Mouse (Mus musculus): ENCODE data around the gene Synrg. TPM values are rescaled to one million over a fixed set of nuclear protein-coding genes. Genes with fewer than 3 reads are reported as not detected.

Synrg gene
- polyA plus RNA-seq, 1 experiment from 2014 or later = 34.2 TPM

Other genes with a start within 250 kb of the Synrg start
- 0.43 TPM in 1 of 2 replicates, not detected in the other for gene Wfdc21, start 217.5 kb upstream of the Synrg start, polyA plus RNA-seq (2015; fragmentation: Nextera tagmentation; extraction: Ambion mirVana)
- gene Heatr6, start 210.7 kb upstream of the Synrg start, polyA plus RNA-seq (2015; fragmentation: Nextera tagmentation; extraction: Ambion mirVana) = 41.7 and 44.5 TPM in 2 replicates
- gene Hnf1b, start 114.4 kb upstream of the Synrg start, polyA plus RNA-seq (2015; fragmentation: Nextera tagmentation; extraction: Ambion mirVana) = 0.10 TPM in 1 of 2 replicates, not detected in the other
- gene Ddx52, start 22.4 kb upstream of the Synrg start, polyA plus RNA-seq (2015; fragmentation: Nextera tagmentation; extraction: Ambion mirVana) = 33.0 and 34.6 TPM in 2 replicates
- 8.2 and 9.1 TPM in 2 replicates for gene Dusp14, start 104.8 kb downstream of the Synrg start, polyA plus RNA-seq (2015; fragmentation: Nextera tagmentation; extraction: Ambion mirVana)
- 32.9 and 35.4 TPM in 2 replicates for gene Tada2a, start 165.2 kb downstream of the Synrg start, polyA plus RNA-seq (2015; fragmentation: Nextera tagmentation; extraction: Ambion mirVana)
- gene Acaca, start 165.2 kb downstream of the Synrg start, polyA plus RNA-seq (2015; fragmentation: Nextera tagmentation; extraction: Ambion mirVana) = 24.7 and 28.3 TPM in 2 replicates
- 0.15 and 0.16 TPM in 2 replicates for gene Gm11437, start 203.0 kb downstream of the Synrg start, polyA plus RNA-seq (2015; fragmentation: Nextera tagmentation; extraction: Ambion mirVana)

Data from midbrain, embryonic 13.5 days (tissue).